Mouse (Mus musculus): ENCODE measurements around the gene Entr1.

GRCm38 (mm10) chr2:26402265-26402664 lies 13.1 kb upstream of the Entr1 start:
- TF ChIP-seq TAL1 (IDR thresholded peaks at IDR 0.05; ENCODE audit: low read length): no peak
- no peak for TF ChIP-seq GATA1 (IDR thresholded peaks at IDR 0.05; ENCODE audit: low read length)

Measured in erythroblast, embryonic 14.5 days (primary cell).